Mouse (Mus musculus) lung, adult 2 months (tissue): ENCODE results near the gene Hsf5.

Experiments
- CTCF ChIP-seq: fragments of 200-500 bp; IDR thresholded peaks from 2 replicates; pipeline ENCODE4 v1.5.1; 2011; ENCODE audit warnings: mild to moderate bottlenecking, low read length, control low read depth; ENCODE audit not compliant: insufficient read depth
- POLR2A ChIP-seq: fragments of 200-500 bp; IDR thresholded peaks from 2 replicates; pipeline ENCODE4 v1.6.1; 2011; ENCODE audit warnings: low read depth, mild to moderate bottlenecking, control low read depth, low read length, borderline replicate concordance; ENCODE audit errors: extremely low read depth

DNA sequence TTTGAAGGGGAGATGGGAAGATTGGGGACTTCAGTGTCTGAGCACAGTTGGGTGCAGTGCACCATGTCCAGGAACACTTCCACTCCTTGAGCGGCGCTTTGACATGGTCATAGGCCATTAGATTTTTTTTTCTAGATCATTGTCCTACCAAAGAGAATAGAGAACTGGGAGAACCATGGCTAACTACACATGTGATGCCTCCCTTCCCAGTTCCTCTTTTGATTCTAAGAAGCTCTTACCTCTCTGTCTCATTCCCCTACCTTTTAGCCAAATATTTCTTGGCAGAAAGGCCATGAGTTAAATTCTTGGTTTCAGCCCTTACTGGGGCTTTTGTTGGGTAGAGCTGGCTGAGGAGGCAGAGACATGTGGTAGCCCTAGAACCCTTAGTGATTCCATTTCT lies 13.4 kb upstream of the Hsf5 start:
- TF ChIP-seq CTCF (no peak), POLR2A (no peak)
